Mouse (Mus musculus): ENCODE measurements around the gene Dtx2.

DNA sequence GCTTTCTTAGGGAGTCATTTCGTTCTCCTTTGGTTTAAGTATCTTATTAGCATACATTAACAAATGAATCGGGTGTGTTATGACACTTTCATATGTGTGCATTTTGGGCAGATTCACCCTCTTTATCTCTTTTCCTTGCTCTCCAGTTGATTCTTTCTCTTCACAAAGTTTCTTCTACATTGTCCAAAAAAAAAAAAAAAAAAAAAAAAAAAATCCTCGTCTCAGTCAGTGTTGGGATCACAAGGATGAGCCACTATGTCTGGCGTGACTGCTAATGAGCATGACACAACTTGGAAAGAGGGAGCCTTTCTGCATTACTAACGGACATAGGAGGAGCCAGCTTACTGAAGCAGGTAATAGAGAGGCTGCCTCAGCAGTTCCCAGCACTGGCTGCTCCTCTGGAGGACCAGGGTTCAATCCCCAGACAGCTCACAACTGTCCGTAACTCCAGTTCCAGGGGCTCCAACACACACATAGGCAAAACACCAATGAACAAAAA is 10.0 kb upstream of the Dtx2 start:
- TF ChIP-seq CTCF (IDR thresholded peaks at IDR 0.05; ENCODE audit: borderline replicate concordance, control insufficient read depth, extremely low read depth, insufficient read depth, low read length, poor library complexity) (no peak), POLR2A (IDR thresholded peaks at IDR 0.05; ENCODE audit: control insufficient read depth, extremely low read depth, insufficient read depth, low read length, poor library complexity) (no peak)
